Mouse (Mus musculus): ENCODE results near the gene Alx1. TPM values are rescaled to one million over a fixed set of nuclear protein-coding genes. Genes with fewer than 3 reads are reported as not detected.

Alx1 gene
- polyA plus RNA-seq (2012; rRNA removed), result 0.21 and 0.36 TPM in 2 replicates

DNA sequence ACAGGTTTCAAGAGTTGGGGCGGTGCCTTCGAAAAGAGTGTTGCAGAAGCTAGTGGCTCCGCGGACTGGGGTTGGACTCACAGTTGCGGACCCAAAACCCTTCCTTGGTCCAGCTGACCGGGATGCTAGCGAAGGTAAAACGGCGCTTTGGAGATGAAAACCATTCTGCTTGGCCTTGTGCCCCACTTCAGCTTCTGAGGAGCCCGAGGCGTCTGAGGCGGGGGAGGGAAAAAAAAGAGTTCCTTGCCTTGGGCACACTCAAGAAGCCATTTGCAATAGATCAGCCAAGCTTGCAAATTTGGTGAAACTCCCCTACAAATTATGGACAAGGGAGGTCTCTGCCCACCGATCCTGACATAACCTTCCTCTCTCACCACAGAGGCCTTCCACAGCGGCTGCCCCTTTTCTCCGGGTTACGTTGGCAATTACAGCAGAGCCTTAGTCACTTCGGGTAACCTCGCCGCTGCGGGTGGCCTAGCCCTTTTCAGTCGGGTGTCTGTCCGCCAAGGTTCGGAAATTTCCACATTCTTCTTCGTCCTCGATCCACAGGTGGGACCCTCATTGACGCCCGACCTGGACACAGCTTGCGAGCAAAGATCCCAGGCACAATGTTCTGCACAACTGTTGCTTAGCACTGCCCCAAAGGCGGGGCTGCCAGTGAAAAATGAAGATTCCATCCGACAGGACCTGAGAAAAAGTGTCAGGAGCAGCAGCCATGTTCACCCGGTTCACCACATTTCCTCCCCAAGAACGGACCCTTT lies at the start of gene Alx1:
Alx1 (minus strand) TSS at position 486 of the 761 bp plus-strand sequence.

Other genes with a start within 250 kb of the Alx1 start
- 1.0 and 1.2 TPM in 2 replicates for gene Lrriq1, start 206.1 kb upstream of the Alx1 start, polyA plus RNA-seq (2012; rRNA removed)

Data from ovary, adult 2 months (tissue).